17 mouse cellular contexts compared by ENCODE assay signal in the genomic region with DNA sequence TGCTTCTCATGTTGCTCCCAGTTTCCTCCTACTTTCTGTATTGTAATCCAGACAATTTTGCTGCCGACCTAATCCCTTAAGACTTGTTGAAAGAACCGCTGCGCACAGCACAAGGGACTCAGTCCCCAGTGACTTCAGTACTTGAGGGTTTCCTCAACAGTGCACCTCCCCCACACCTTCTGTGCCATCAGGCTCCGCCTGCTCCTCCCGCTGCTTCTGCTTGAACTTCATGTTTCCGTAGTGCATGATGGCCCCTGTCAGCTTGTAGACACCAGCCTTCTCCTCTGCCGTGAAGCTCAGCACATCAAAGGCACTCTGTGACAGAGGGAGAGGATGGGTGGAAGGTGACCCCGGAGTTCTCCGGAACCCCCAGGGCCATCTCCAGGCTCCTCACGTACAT. TPM values are rescaled to one million over a fixed set of nuclear protein-coding genes. Genes with fewer than 3 reads are reported as not detected.
A peak's percentile ranks its signal among the peaks of the same experiment; 100 is the strongest.
DNase-seq lines count a peak whose midpoint lies in the region; ATAC-seq and TF ChIP-seq lines count a peak whose summit lies in the region.
"Had no signal": no experiment of that assay in that cellular context is flagged by ENCODE, and none has a peak within 500 bp of the region (broad histone marks: within the 10 kb centered on the region; RNA-seq: fewer than 3 reads in every experiment).

No protein-coding gene starts in this region.

- no peaks in the 10 kb centered on the region for H3K36me3 ChIP-seq in hindbrain, postnatal 0 days (ENCODE audit: insufficient read depth, low read length)
- H3K36me3 ChIP-seq in hindbrain, embryonic 11.5 days (ENCODE audit: control insufficient read depth, insufficient read depth, low read length), result no peaks in the 10 kb centered on the region
- H3K36me3 ChIP-seq: embryonic facial prominence, embryonic 15.5 days; hindbrain, embryonic 13.5 days; stomach, embryonic 15.5 days had no signal

- DNase-seq in embryo, embryonic 11 days, result peak; percentile 7
- DNase-seq in embryo, embryonic 9.5 days (ENCODE audit: extremely low spot score), result no peak
- DNase-seq in hindbrain, postnatal 0 days (ENCODE audit: low spot score), result peak; percentile 11
- no peak for DNase-seq in hindbrain, embryonic 11.5 days (ENCODE audit: low spot score)
- DNase-seq in induced T-regulatory cell, adult 2 months (ENCODE audit: low read depth), result peak; percentile 7
- peak; percentile 9 for DNase-seq in retina, postnatal 1 day
- DNase-seq in kidney, postnatal 4 days, result no peak
- DNase-seq: adrenal gland, postnatal 14 days; cerebellum, adult 11-12 months had no signal

- H3K27ac ChIP-seq in hindbrain, postnatal 0 days, result no peak overlapping the region
- H3K27ac ChIP-seq in hindbrain, embryonic 11.5 days (ENCODE audit: low read depth, low read length), result no peak overlapping the region
- H3K27ac ChIP-seq: embryonic facial prominence, embryonic 15.5 days; hindbrain, embryonic 13.5 days; stomach, embryonic 15.5 days had no signal

- H3K27me3 ChIP-seq in hindbrain, postnatal 0 days (ENCODE audit: insufficient read depth, low read length), result no peaks in the 10 kb centered on the region
- H3K27me3 ChIP-seq in hindbrain, embryonic 11.5 days (ENCODE audit: control insufficient read depth, insufficient read depth, low read length), result no peaks in the 10 kb centered on the region
- H3K27me3 ChIP-seq: embryonic facial prominence, embryonic 15.5 days; stomach, embryonic 15.5 days had no signal

- H3K9ac ChIP-seq in hindbrain, postnatal 0 days (replicated peaks; ENCODE audit: low read length), result no peak overlapping the region
- H3K9ac ChIP-seq in hindbrain, embryonic 11.5 days (ENCODE audit: low read depth, low read length), result no peak overlapping the region
- H3K9ac ChIP-seq: embryonic facial prominence, embryonic 15.5 days; hindbrain, embryonic 13.5 days; stomach, embryonic 15.5 days had no signal

- H3K4me3 ChIP-seq in hindbrain, postnatal 0 days (ENCODE audit: low read length), result no peak overlapping the region
- no peak overlapping the region for H3K4me3 ChIP-seq in hindbrain, embryonic 11.5 days (ENCODE audit: low read depth, low read length)
- H3K4me3 ChIP-seq: embryonic facial prominence, embryonic 15.5 days; hindbrain, embryonic 13.5 days; myocyte; stomach, embryonic 15.5 days had no signal

- ATAC-seq in hindbrain, postnatal 0 days, result no peak
- ATAC-seq in hindbrain, embryonic 11.5 days (ENCODE audit: low FRiP score), result no peak
- ATAC-seq in megakaryocyte-erythroid progenitor cell, adult 5-6 weeks (replicated peaks; ENCODE audit: low FRiP score, low TSS enrichment, poor library complexity, severe bottlenecking), result no peak
- ATAC-seq: Patski had no signal

- H3K9me3 ChIP-seq in hindbrain, postnatal 0 days (ENCODE audit: low read length), result no peaks in the 10 kb centered on the region
- no peaks in the 10 kb centered on the region for H3K9me3 ChIP-seq in hindbrain, embryonic 11.5 days (ENCODE audit: control insufficient read depth, low read length)
- H3K9me3 ChIP-seq: embryonic facial prominence, embryonic 15.5 days; hindbrain, embryonic 13.5 days; stomach, embryonic 15.5 days had no signal

- no peaks in the 10 kb centered on the region for H3K4me1 ChIP-seq in hindbrain, postnatal 0 days (ENCODE audit: insufficient read depth, low read length)
- no peaks in the 10 kb centered on the region for H3K4me1 ChIP-seq in hindbrain, embryonic 11.5 days (replicated peaks; ENCODE audit: control insufficient read depth, insufficient read depth, low read length)
- H3K4me1 ChIP-seq: embryonic facial prominence, embryonic 15.5 days; hindbrain, embryonic 13.5 days; stomach, embryonic 15.5 days had no signal

- no peak overlapping the region for H3K4me2 ChIP-seq in hindbrain, postnatal 0 days (ENCODE audit: low read depth, low read length)
- H3K4me2 ChIP-seq in hindbrain, embryonic 11.5 days (replicated peaks; ENCODE audit: low read depth, low read length), result no peak overlapping the region
- H3K4me2 ChIP-seq: embryonic facial prominence, embryonic 15.5 days; hindbrain, embryonic 13.5 days; stomach, embryonic 15.5 days had no signal

- TF ChIP-seq CTCF in hindbrain, postnatal 0 days (IDR thresholded peaks at IDR 0.05; ENCODE audit: low read depth), result no peak

- WGBS in hindbrain, postnatal 0 days, result 71% methylated on average over 10 of the region's 10 CpGs
- WGBS in hindbrain, embryonic 11.5 days, result 76% methylated on average over 10 of the region's 10 CpGs

RNA-seq across cellular contexts. Expression of a gene that starts 6.0 kb away (rescaled TPM):
- 0.21 and 0.32 TPM in 2 replicates for total RNA-seq in hindbrain, postnatal 0 days (2014; rRNA removed)
- polyA plus RNA-seq in hindbrain, postnatal 0 days (2015; fragmentation: Nextera tagmentation; extraction: Ambion mirVana), result 1.1 and 1.4 TPM in 2 replicates
- 0.34 and 0.84 TPM in 2 replicates for polyA plus RNA-seq in hindbrain, embryonic 11.5 days (2014; fragmentation: Nextera tagmentation; extraction: Ambion mirVana)
- total RNA-seq in megakaryocyte-erythroid progenitor cell, adult 5-6 weeks (2014; fragmentation: Nextera tagmentation), result not detected in 2 replicates
- not detected in 2 replicates for total RNA-seq in megakaryocyte-erythroid progenitor cell, adult 5-6 weeks (2017)

RNA-seq across cellular contexts. Expression of a gene that starts 16.0 kb away (rescaled TPM):
- not detected in 2 replicates for total RNA-seq in hindbrain, postnatal 0 days (2014; rRNA removed)
- polyA plus RNA-seq in hindbrain, postnatal 0 days (2015; fragmentation: Nextera tagmentation; extraction: Ambion mirVana), result not detected in 2 replicates
- not detected in 2 replicates for polyA plus RNA-seq in hindbrain, embryonic 11.5 days (2014; fragmentation: Nextera tagmentation; extraction: Ambion mirVana)
- not detected in 2 replicates for total RNA-seq in megakaryocyte-erythroid progenitor cell, adult 5-6 weeks (2014; fragmentation: Nextera tagmentation)
- total RNA-seq in megakaryocyte-erythroid progenitor cell, adult 5-6 weeks (2017), result not detected in 2 replicates
- total RNA-seq: adrenal gland, postnatal 14 days had no signal
- polyA plus RNA-seq: embryonic facial prominence, embryonic 15.5 days; hindbrain, embryonic 13.5 days; kidney, embryonic 14.5 days; liver, embryonic 16.5 days; myocyte; Patski; stomach, embryonic 15.5 days had no signal

RNA-seq across cellular contexts. Expression of a gene that starts 24.7 kb away (rescaled TPM):
- total RNA-seq in hindbrain, postnatal 0 days (2014; rRNA removed), result 62.6 and 74.1 TPM in 2 replicates
- polyA plus RNA-seq in hindbrain, postnatal 0 days (2015; fragmentation: Nextera tagmentation; extraction: Ambion mirVana), result 44.8 and 52.1 TPM in 2 replicates
- 1.8 and 4.1 TPM in 2 replicates for polyA plus RNA-seq in hindbrain, embryonic 11.5 days (2014; fragmentation: Nextera tagmentation; extraction: Ambion mirVana)
- total RNA-seq in megakaryocyte-erythroid progenitor cell, adult 5-6 weeks (2014; fragmentation: Nextera tagmentation), result not detected in 2 replicates
- not detected in 2 replicates for total RNA-seq in megakaryocyte-erythroid progenitor cell, adult 5-6 weeks (2017)
- polyA plus RNA-seq: myocyte, Patski had no signal

RNA-seq across cellular contexts. Expression of a gene that starts 28.3 kb away (rescaled TPM):
- not detected in 2 replicates for total RNA-seq in hindbrain, postnatal 0 days (2014; rRNA removed)
- 0.95 and 1.2 TPM in 2 replicates for polyA plus RNA-seq in hindbrain, postnatal 0 days (2015; fragmentation: Nextera tagmentation; extraction: Ambion mirVana)
- 0.47 TPM in 1 of 2 replicates, not detected in the other for polyA plus RNA-seq in hindbrain, embryonic 11.5 days (2014; fragmentation: Nextera tagmentation; extraction: Ambion mirVana)
- not detected in 2 replicates for total RNA-seq in megakaryocyte-erythroid progenitor cell, adult 5-6 weeks (2014; fragmentation: Nextera tagmentation)
- total RNA-seq in megakaryocyte-erythroid progenitor cell, adult 5-6 weeks (2017), result not detected in 2 replicates
- total RNA-seq: adrenal gland, postnatal 14 days had no signal
- polyA plus RNA-seq: kidney, embryonic 14.5 days; liver, embryonic 16.5 days; Patski had no signal

RNA-seq across cellular contexts. Expression of a gene that starts 33.7 kb away (rescaled TPM):
- 1.3 and 2.0 TPM in 2 replicates for total RNA-seq in hindbrain, postnatal 0 days (2014; rRNA removed)
- 6.5 and 8.6 TPM in 2 replicates for polyA plus RNA-seq in hindbrain, postnatal 0 days (2015; fragmentation: Nextera tagmentation; extraction: Ambion mirVana)
- 1.8 and 3.3 TPM in 2 replicates for polyA plus RNA-seq in hindbrain, embryonic 11.5 days (2014; fragmentation: Nextera tagmentation; extraction: Ambion mirVana)
- not detected in 2 replicates for total RNA-seq in megakaryocyte-erythroid progenitor cell, adult 5-6 weeks (2014; fragmentation: Nextera tagmentation)
- not detected in 2 replicates for total RNA-seq in megakaryocyte-erythroid progenitor cell, adult 5-6 weeks (2017)

Comparison
In these comparisons a context has a peak if more than half of its experiments do, and no peak if none do; other contexts are left out.
1. DNase-seq: peak in embryo, embryonic 11 days (single experiment), hindbrain, postnatal 0 days (single experiment), induced T-regulatory cell, adult 2 months (single experiment) and retina, postnatal 1 day (single experiment); none in embryo, embryonic 9.5 days (single experiment), hindbrain, embryonic 11.5 days (single experiment) and kidney, postnatal 4 days (0 of 2).
2. RNA of a gene that starts 24.7 kb away (total RNA-seq): 62.6 to 74.1 TPM in hindbrain, postnatal 0 days; not detected in megakaryocyte-erythroid progenitor cell, adult 5-6 weeks; every median in the first group is over 10 times any median in the second.